Mouse (Mus musculus): ENCODE results near the gene Nodal. TPM values are rescaled to one million over a fixed set of nuclear protein-coding genes. Genes with fewer than 3 reads are reported as not detected.

Gene Nodal
- total and polyA plus RNA-seq, 3 experiments: not detected

GRCm38 (mm10) chr10:61372585-61372923, 45.2 kb upstream of the Nodal start:
- Histone ChIP-seq H3K9ac (ENCODE audit: control insufficient read depth, low read depth, low read length, poor library complexity, severe bottlenecking) (no peak overlapping the region), H3K9me3 (replicated peaks; ENCODE audit: insufficient read depth, low read length) (no peaks in the 10 kb centered on the region), H3K27me3 (ENCODE audit: control insufficient read depth in 1 of 2, insufficient read depth in 2 of 2, low read length in 2 of 2) (no peaks in the 10 kb centered on the region), H3K27ac (ENCODE audit: control insufficient read depth, low read depth, low read length) (no peak overlapping the region), H3K36me3 (ENCODE audit: control insufficient read depth in 1 of 2, insufficient read depth in 2 of 2, low read length in 2 of 2) (no peaks in the 10 kb centered on the region), H3K4me3 (ENCODE audit: control insufficient read depth in 1 of 2, insufficient read depth in 1 of 2, low read depth in 2 of 2, low read length in 2 of 2) (no peak overlapping the region), H3K79me2 (ENCODE audit: control insufficient read depth, insufficient read depth, low read length, poor library complexity) (no peaks in the 10 kb centered on the region), H3K4me1 (ENCODE audit: control insufficient read depth in 1 of 2, insufficient read depth in 2 of 2, low read length in 2 of 2) (no peaks in the 10 kb centered on the region)
- no peak for DNase-seq (ENCODE audit: low read depth, low spot score)
- TF ChIP-seq ZKSCAN1 (IDR thresholded peaks at IDR 0.05; ENCODE audit: low read depth, low read length): no peak
- no peak for TF ChIP-seq TAL1 (IDR thresholded peaks at IDR 0.05; ENCODE audit: low read length)
- no peak for TF ChIP-seq POLR2AphosphoS2 (IDR thresholded peaks at IDR 0.05; ENCODE audit: low read length)
- no peak for TF ChIP-seq CHD2 (IDR thresholded peaks at IDR 0.05; ENCODE audit: low read length)
- no peak for TF ChIP-seq ZMIZ1 (IDR thresholded peaks at IDR 0.05; ENCODE audit: low read depth, low read length)
- no peak for TF ChIP-seq MYB (IDR thresholded peaks at IDR 0.05; ENCODE audit: low read depth, low read length)
- TF ChIP-seq BHLHE40 (IDR thresholded peaks at IDR 0.05; ENCODE audit: borderline replicate concordance, low read depth, low read length): no peak
- no peak for TF ChIP-seq EP300 (IDR thresholded peaks at IDR 0.05; ENCODE audit: low read depth in 1 of 2, low read length in 2 of 2)
- no peak for TF ChIP-seq ZC3H11A (IDR thresholded peaks at IDR 0.05; ENCODE audit: low read depth, low read length)
- TF ChIP-seq POLR2A (IDR thresholded peaks at IDR 0.05; ENCODE audit: control insufficient read depth in 1 of 2, insufficient read depth in 1 of 2, low read depth in 1 of 2, low read length in 2 of 2, poor library complexity in 1 of 2): no peak
- no peak for TF ChIP-seq HCFC1 (IDR thresholded peaks at IDR 0.05; ENCODE audit: low read depth, low read length)
- TF ChIP-seq RAD21 (IDR thresholded peaks at IDR 0.05; ENCODE audit: low read depth, low read length): no peak
- TF ChIP-seq GABPA (IDR thresholded peaks at IDR 0.05; ENCODE audit: low read depth, low read length): no peak
- TF ChIP-seq MXI1 (IDR thresholded peaks at IDR 0.05; ENCODE audit: low read depth, low read length): no peak
- no peak for TF ChIP-seq GATA1 (IDR thresholded peaks at IDR 0.05; ENCODE audit: low read depth, low read length)

- no peak overlapping the region for H3K9ac ChIP-seq (ENCODE audit: control insufficient read depth, low read depth, low read length, poor library complexity, severe bottlenecking)
- peak; percentile 15 for DNase-seq (ENCODE audit: low read depth, low spot score)
- H3K4me1 ChIP-seq (ENCODE audit: control insufficient read depth in 1 of 2, insufficient read depth in 2 of 2, low read length in 2 of 2): no peaks in the 10 kb centered on the region
- TF ChIP-seq USF2 (IDR thresholded peaks at IDR 0.05; ENCODE audit: borderline replicate concordance in 1 of 2, insufficient read depth in 1 of 2, low read depth in 1 of 2, low read length in 2 of 2) (no peak), MYC (IDR thresholded peaks at IDR 0.05; ENCODE audit: low read depth, low read length) (no peak), CHD2 (IDR thresholded peaks at IDR 0.05; ENCODE audit: low read length) (no peak), JUND (IDR thresholded peaks at IDR 0.05; ENCODE audit: low read depth, low read length) (no peak), TBP (IDR thresholded peaks at IDR 0.05; ENCODE audit: low read depth, low read length) (no peak), MEF2A (IDR thresholded peaks at IDR 0.05; ENCODE audit: extremely low read depth, insufficient replicate concordance, low read depth, low read length, poor library complexity, severe bottlenecking) (no peak), MXI1 (IDR thresholded peaks at IDR 0.05; ENCODE audit: low read depth, low read length) (no peak), SMC3 (IDR thresholded peaks at IDR 0.05; ENCODE audit: low read depth, low read length) (no peak), E2F4 (IDR thresholded peaks at IDR 0.05; ENCODE audit: borderline replicate concordance, low read depth, low read length) (no peak), TAL1 (IDR thresholded peaks at IDR 0.05; ENCODE audit: low read length) (no peak), ELF1 (IDR thresholded peaks at IDR 0.05; ENCODE audit: low read depth, low read length) (no peak), KAT2A (conservative IDR thresholded peaks at IDR 0.05; ENCODE audit: low read depth, low read length) (no peak), ZNF384 (IDR thresholded peaks at IDR 0.05; ENCODE audit: low read depth, low read length) (no peak), GATA1 (IDR thresholded peaks at IDR 0.05; ENCODE audit: low read depth, low read length) (no peak), POLR2A (IDR thresholded peaks at IDR 0.05; ENCODE audit: control insufficient read depth in 1 of 2, insufficient read depth in 1 of 2, low read depth in 1 of 2, low read length in 2 of 2, poor library complexity in 1 of 2) (no peak)
- no peaks in the 10 kb centered on the region for H3K36me3 ChIP-seq (ENCODE audit: control insufficient read depth in 1 of 2, insufficient read depth in 2 of 2, low read length in 2 of 2)
- no peak overlapping the region for H3K27ac ChIP-seq (ENCODE audit: control insufficient read depth, low read depth, low read length)
- no peaks in the 10 kb centered on the region for H3K27me3 ChIP-seq (ENCODE audit: control insufficient read depth in 1 of 2, insufficient read depth in 2 of 2, low read length in 2 of 2)
- H3K4me3 ChIP-seq (ENCODE audit: control insufficient read depth in 1 of 2, insufficient read depth in 1 of 2, low read depth in 2 of 2, low read length in 2 of 2): no peak overlapping the region
- no peaks in the 10 kb centered on the region for H3K9me3 ChIP-seq (replicated peaks; ENCODE audit: insufficient read depth, low read length)
- no peaks in the 10 kb centered on the region for H3K79me2 ChIP-seq (ENCODE audit: control insufficient read depth, insufficient read depth, low read length, poor library complexity)
These were observed 43.7 kb upstream of the Nodal start for GRCm38 (mm10) chr10:61374076-61374475.

Data from MEL (cell line).